Mouse (Mus musculus): ENCODE measurements around the gene 1700069L16Rik. TPM values are rescaled to one million over a fixed set of nuclear protein-coding genes. Genes with fewer than 3 reads are reported as not detected.

1700069L16Rik gene
- polyA plus RNA-seq, 1 experiment from 2014 or later, result not detected

DNA sequence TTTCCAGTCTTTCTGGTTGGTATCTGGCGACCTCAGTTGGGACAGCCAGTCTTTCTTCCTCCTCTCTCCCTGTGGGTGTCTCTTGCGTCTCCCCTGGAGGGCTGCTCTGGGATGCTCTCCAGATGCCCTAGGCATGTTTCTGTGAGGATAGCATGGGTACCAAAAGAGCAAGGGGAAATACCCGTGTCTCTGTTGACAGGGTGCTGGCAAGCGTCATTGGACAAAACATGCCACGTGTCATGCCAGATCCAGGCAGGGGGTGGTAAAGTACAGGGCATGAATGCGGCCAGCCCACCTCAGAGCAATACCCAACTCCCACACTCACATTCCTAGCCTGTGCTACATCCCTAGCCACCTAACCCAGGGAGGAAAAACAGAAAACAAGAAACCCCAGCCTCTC is 2.0 kb upstream of the 1700069L16Rik start:
- no peak overlapping the region for H3K9ac ChIP-seq (replicated peaks; ENCODE audit: low read depth, low read length)
- H3K27ac ChIP-seq (ENCODE audit: low read depth, low read length), result no peak overlapping the region
- no peak overlapping the region for H3K4me3 ChIP-seq (ENCODE audit: low read depth, low read length)
- 74% methylated on average over 6 of the region's 6 CpGs for WGBS
- H3K4me1 ChIP-seq (ENCODE audit: control insufficient read depth, insufficient read depth, low read length), result peaks cover 6% of the 10 kb centered on the region; the same call in 1 of the 2 replicates
- no peaks in the 10 kb centered on the region for H3K9me3 ChIP-seq (ENCODE audit: control insufficient read depth, low read length)
- no peak overlapping the region for H3K4me2 ChIP-seq (ENCODE audit: low read depth, low read length)
- no peak for ATAC-seq (ENCODE audit: low read depth)
- H3K27me3 ChIP-seq (ENCODE audit: control insufficient read depth, insufficient read depth, low read length), result no peaks in the 10 kb centered on the region
- H3K36me3 ChIP-seq (ENCODE audit: control insufficient read depth, insufficient read depth, low read length), result no peaks in the 10 kb centered on the region

DNA sequence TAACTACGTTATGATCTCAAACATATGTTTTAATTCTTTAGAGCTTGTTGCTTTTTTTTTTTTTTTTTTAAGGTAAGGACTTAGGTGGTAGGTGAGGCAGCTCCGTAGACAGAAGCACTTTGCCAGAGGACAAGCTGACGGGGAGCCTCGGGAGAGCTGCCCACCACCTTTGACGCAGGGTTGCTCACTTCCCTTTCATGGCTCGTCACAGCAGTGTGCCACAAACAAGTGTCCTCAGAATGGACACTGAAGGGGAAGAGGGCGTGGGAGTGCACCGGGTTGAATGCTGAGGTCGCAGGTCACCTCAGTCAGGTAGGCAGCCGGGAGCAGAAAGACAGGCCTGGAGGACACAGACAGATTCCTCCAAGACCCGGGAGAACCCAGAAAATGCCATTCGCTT is 845 bp upstream of the 1700069L16Rik start:
- no peak overlapping the region for H3K4me2 ChIP-seq (ENCODE audit: low read depth, low read length)
- no peaks in the 10 kb centered on the region for H3K36me3 ChIP-seq (ENCODE audit: control insufficient read depth, insufficient read depth, low read length)
- no peak for ATAC-seq (ENCODE audit: low read depth)

DNA sequence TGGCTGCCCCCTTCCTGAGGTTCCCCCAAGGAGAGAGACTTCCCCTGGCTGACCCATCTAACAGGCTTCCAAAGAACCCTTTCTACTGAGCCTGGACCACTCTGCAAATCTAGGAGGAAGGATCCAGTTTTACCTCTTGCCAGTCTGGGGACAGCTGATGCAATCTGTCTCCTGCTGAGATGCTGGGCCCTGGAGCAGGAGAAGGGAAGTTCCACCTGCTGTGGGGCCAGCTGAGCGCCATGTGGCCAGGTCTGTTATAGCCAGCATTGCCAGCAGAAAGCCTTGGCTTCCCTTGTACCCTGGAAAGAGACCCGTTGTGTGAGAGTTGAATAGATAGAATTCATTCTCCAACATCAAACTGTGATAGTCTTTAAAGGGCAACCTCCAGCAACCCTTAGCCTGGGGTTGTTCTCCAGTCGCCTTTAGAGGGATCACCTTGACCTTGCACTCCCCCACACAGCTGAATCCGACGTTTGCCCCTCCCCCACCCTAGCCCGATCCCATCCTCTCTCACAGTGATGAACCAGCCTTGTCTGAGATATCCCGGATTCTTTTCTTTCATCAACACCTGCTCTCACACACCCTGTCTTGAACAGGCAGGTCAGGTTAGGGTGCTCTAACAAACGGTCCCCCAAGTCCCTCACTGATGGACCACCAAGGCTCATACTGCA is 870 bp downstream of the 1700069L16Rik start:
- Histone ChIP-seq H3K36me3 (ENCODE audit: control insufficient read depth, insufficient read depth, low read length) (no peaks in the 10 kb centered on the region), H3K27ac (ENCODE audit: low read depth, low read length) (no peak overlapping the region), H3K4me2 (ENCODE audit: low read depth, low read length) (no peak overlapping the region), H3K4me3 (ENCODE audit: low read depth, low read length) (no peak overlapping the region), H3K27me3 (ENCODE audit: control insufficient read depth, insufficient read depth, low read length) (no peaks in the 10 kb centered on the region), H3K9me3 (ENCODE audit: control insufficient read depth, low read length) (no peaks in the 10 kb centered on the region), H3K4me1 (ENCODE audit: control insufficient read depth, insufficient read depth, low read length) (no peaks in the 10 kb centered on the region), H3K9ac (replicated peaks; ENCODE audit: low read depth, low read length) (no peak overlapping the region)
- WGBS, result 32% methylated on average over 8 of the region's 8 CpGs
- 0 out of 2 replicates have a peak, but pooled peaks have one; percentile 21 for ATAC-seq (ENCODE audit: low read depth)

More for the DNA sequence above, 845 bp upstream of the 1700069L16Rik start:
- Histone ChIP-seq H3K4me1 (ENCODE audit: control insufficient read depth, insufficient read depth, low read length) (peaks cover 3% of the 10 kb centered on the region; the same call in 1 of the 2 replicates), H3K27ac (ENCODE audit: low read depth, low read length) (no peak overlapping the region), H3K9ac (replicated peaks; ENCODE audit: low read depth, low read length) (no peak overlapping the region), H3K9me3 (ENCODE audit: control insufficient read depth, low read length) (no peaks in the 10 kb centered on the region), H3K4me3 (ENCODE audit: low read depth, low read length) (no peak overlapping the region), H3K27me3 (ENCODE audit: control insufficient read depth, insufficient read depth, low read length) (no peaks in the 10 kb centered on the region)
- WGBS, result 71% methylated on average over 12 of the region's 12 CpGs

DNA sequence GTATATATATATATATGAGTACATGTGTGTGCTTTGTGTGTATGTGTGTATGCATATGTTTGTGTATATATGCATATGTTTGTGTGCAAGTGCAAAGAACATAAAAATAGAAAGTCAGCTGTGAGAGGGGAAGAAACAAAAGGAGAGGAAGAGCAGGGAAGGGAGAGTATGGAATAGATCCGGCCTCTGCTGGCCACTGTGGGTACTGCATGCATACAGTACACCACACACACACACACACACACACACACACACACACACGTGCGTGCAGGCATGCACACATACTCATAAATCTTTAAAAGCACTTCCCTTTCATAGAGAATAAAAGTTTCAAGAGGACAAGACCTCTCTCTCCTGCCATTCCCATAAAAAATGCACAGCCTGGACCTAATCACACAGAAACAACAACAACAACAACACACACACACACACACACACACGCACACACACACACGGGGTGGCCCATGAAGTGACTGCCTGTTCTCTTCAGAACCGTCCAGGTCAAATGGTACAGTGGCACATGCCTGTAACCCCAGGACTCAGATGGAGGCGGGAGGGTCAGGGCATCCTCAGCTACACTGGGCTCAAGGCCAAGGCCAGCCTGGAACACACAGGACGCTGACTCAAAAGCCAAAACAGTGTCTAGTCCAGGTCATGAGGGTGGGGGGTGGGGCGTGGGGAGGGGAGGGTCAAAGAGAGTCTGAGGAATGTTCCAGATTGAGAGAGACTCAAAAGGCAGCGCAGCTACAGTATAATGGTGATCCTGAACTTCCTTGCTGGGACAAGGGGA is 2.2 kb downstream of the 1700069L16Rik start:
- no peak for ATAC-seq (ENCODE audit: low read depth)
- Histone ChIP-seq H3K4me1 (ENCODE audit: control insufficient read depth, insufficient read depth, low read length) (peaks cover under 1% of the 10 kb centered on the region), H3K27me3 (ENCODE audit: control insufficient read depth, insufficient read depth, low read length) (no peaks in the 10 kb centered on the region), H3K4me2 (ENCODE audit: low read depth, low read length) (no peak overlapping the region), H3K4me3 (ENCODE audit: low read depth, low read length) (no peak overlapping the region), H3K9ac (replicated peaks; ENCODE audit: low read depth, low read length) (no peak overlapping the region), H3K9me3 (ENCODE audit: control insufficient read depth, low read length) (no peaks in the 10 kb centered on the region), H3K36me3 (ENCODE audit: control insufficient read depth, insufficient read depth, low read length) (no peaks in the 10 kb centered on the region), H3K27ac (ENCODE audit: low read depth, low read length) (no peak overlapping the region)
- 92% methylated on average over 10 of the region's 10 CpGs for WGBS

DNA sequence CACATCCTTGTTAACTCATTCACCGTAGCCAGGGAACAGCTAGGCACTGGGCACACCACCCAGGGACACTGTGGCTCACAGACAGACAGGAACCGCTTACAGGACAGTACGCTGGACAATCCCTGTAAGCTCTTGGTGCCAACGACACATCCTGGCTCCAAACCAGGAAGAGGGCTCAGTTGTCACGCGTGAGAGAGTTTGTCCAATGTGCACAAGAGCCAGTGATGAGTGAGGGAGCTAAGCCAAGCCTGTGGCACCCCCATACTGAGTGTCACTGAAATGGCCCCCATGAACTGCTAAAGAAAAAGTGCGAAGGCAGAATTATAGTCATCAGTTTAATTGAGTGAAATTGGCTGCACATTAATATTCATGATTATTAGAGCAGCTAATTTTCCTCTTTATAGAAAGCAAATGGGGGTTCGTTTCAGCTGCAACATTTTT is 5.3 kb downstream of the 1700069L16Rik start:
- Histone ChIP-seq H3K9me3 (ENCODE audit: control insufficient read depth, low read length) (no peaks in the 10 kb centered on the region), H3K9ac (replicated peaks; ENCODE audit: low read depth, low read length) (no peak overlapping the region), H3K27ac (ENCODE audit: low read depth, low read length) (peak overlapping the region; percentile 46; the same call in 1 of the 2 replicates), H3K4me2 (ENCODE audit: low read depth, low read length) (no peak overlapping the region), H3K4me1 (ENCODE audit: control insufficient read depth, insufficient read depth, low read length) (peaks cover 18% of the 10 kb centered on the region), H3K36me3 (ENCODE audit: control insufficient read depth, insufficient read depth, low read length) (no peaks in the 10 kb centered on the region), H3K4me3 (ENCODE audit: low read depth, low read length) (no peak overlapping the region), H3K27me3 (ENCODE audit: control insufficient read depth, insufficient read depth, low read length) (no peaks in the 10 kb centered on the region)
- no peak for ATAC-seq (ENCODE audit: low read depth)
- 63% methylated on average over 8 of the region's 8 CpGs for WGBS

DNA sequence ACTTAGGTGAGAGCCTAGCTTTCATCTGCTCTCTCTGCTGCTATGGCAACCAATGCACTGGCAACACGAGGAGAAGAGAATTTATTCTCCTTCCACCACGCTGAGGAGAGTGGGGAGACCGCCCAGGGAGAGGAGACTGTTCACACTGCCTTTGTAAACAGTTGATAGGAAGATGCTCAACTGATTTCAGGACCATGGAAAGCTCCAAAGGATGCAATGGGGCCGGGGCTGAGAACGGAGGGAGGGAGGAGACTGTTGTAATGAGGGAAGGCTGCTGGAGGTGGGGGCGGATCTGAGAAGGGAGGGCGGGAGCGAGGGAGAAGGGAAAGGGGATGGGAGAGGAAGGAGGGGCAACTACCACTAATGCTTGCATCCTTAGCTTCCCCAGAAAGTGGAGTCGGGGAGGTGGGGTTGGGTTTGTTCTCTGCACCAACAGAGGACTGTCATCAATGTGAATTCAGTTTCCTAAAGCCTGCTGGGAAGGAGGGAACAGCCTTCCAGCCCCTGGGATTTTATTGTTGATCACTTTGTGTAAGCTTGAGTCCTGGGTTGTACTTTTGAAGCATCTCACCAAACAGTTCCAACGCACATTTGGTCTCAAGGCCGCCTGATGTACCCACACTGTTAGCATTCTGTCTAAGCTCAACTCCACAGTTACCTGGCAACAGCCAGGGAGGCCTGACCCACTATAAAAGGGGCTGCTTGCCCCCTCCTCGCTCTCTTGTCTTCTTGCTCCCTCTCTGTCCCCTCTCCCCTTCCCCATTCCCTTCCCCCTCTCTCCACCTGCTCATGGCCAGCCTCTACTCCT is 7.8 kb downstream of the 1700069L16Rik start:
- H3K9ac ChIP-seq (replicated peaks; ENCODE audit: low read depth, low read length), result 0 out of 2 replicates have a peak overlapping the region, but pooled peaks have one; percentile 2
- WGBS, result 5% methylated on average over 11 of the region's 12 CpGs

DNA sequence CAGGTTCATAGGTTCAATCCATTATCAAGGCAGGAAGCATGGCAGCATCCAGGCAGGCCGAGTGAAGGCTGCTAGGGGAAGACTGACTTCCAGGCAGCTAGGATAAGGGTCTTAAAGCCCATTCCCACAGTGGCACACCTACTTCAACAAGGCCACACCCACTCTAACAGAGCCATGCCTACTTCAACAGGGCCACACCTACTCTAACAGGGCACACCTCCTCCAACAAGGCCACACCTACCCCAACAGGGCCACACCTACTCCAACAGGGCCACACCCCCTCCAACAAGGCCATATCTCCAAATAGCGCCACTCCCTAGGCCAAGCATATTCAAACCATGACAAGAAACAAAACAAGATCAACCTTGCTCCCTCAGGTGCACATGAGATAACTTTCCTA is 11.7 kb downstream of the 1700069L16Rik start:
- 80% methylated on average over 2 of the region's 2 CpGs for WGBS
- ATAC-seq (ENCODE audit: low read depth), result no peak

More for the DNA sequence above, 7.8 kb downstream of the 1700069L16Rik start:
- ATAC-seq (ENCODE audit: low read depth), result peak; percentile 93
- H3K4me2 ChIP-seq (ENCODE audit: low read depth, low read length), result peak overlapping the region; percentile 16; the same call in 1 of the 2 replicates
- no peaks in the 10 kb centered on the region for H3K27me3 ChIP-seq (ENCODE audit: control insufficient read depth, insufficient read depth, low read length)
- no peak overlapping the region for H3K4me3 ChIP-seq (ENCODE audit: low read depth, low read length)
- H3K36me3 ChIP-seq (ENCODE audit: control insufficient read depth, insufficient read depth, low read length), result no peaks in the 10 kb centered on the region
- H3K9me3 ChIP-seq (ENCODE audit: control insufficient read depth, low read length), result no peaks in the 10 kb centered on the region
- H3K4me1 ChIP-seq (ENCODE audit: control insufficient read depth, insufficient read depth, low read length), result peaks cover 18% of the 10 kb centered on the region
- peak overlapping the region; percentile 88 for H3K27ac ChIP-seq (ENCODE audit: low read depth, low read length)

DNA sequence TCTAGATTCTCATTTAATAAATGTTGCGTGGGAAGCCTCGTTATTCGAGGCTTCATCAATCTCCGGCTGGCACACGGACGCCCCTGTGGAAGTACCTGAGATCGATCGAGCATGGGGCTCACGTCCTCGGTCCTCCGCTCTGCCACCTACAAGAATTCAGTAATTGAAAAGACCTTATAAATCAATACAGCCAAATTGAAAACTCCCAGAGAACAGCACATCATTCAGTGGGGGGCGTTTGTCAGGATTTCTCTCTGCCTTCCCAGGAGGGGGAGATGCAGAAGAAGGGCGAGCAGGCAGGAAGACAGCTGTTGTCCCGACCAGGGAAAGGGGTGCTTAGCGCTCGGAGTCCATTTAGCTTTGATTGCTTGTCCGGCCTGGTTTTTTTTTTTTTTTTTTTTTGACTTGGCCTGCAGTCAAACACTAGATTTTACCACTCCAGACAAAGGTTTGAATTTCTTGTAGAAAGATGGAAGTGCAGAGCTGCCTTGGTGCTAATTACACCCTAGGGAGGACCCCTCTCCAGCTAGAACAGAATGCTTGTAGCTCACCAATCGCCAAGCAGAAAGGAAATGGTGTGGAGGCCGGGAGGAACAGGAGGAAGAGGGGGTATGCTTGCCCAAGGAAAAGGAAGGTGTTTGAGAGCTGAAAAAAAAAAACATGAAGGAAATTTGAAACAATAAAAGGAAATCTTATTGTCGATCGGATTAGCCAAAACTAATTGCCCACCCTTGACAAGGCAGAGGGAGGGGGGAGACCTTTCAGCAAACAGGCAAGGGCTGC is 20.6 kb downstream of the 1700069L16Rik start:
- Histone ChIP-seq H3K9me3 (ENCODE audit: control insufficient read depth, low read length) (no peaks in the 10 kb centered on the region), H3K4me1 (ENCODE audit: control insufficient read depth, insufficient read depth, low read length) (peaks cover 14% of the 10 kb centered on the region; the same call in 1 of the 2 replicates), H3K27ac (ENCODE audit: low read depth, low read length) (peak overlapping the region; percentile 78), H3K9ac (replicated peaks; ENCODE audit: low read depth, low read length) (no peak overlapping the region), H3K4me3 (ENCODE audit: low read depth, low read length) (no peak overlapping the region), H3K4me2 (ENCODE audit: low read depth, low read length) (peak overlapping the region; percentile 8; the same call in 1 of the 2 replicates), H3K27me3 (ENCODE audit: control insufficient read depth, insufficient read depth, low read length) (no peaks in the 10 kb centered on the region), H3K36me3 (ENCODE audit: control insufficient read depth, insufficient read depth, low read length) (no peaks in the 10 kb centered on the region)
- WGBS, result 17% methylated on average over 21 of the region's 21 CpGs
- peak; percentile 63 for ATAC-seq (ENCODE audit: low read depth)

More for the DNA sequence above, 11.7 kb downstream of the 1700069L16Rik start:
- H3K4me3 ChIP-seq (ENCODE audit: low read depth, low read length), result no peak overlapping the region
- no peak overlapping the region for H3K4me2 ChIP-seq (ENCODE audit: low read depth, low read length)
- H3K27me3 ChIP-seq (ENCODE audit: control insufficient read depth, insufficient read depth, low read length), result no peaks in the 10 kb centered on the region
- H3K4me1 ChIP-seq (ENCODE audit: control insufficient read depth, insufficient read depth, low read length), result peaks cover 18% of the 10 kb centered on the region
- no peaks in the 10 kb centered on the region for H3K9me3 ChIP-seq (ENCODE audit: control insufficient read depth, low read length)
- no peak overlapping the region for H3K27ac ChIP-seq (ENCODE audit: low read depth, low read length)
- H3K9ac ChIP-seq (replicated peaks; ENCODE audit: low read depth, low read length), result no peak overlapping the region
- no peaks in the 10 kb centered on the region for H3K36me3 ChIP-seq (ENCODE audit: control insufficient read depth, insufficient read depth, low read length)
